ENCODE assay signal across 17 mouse cellular contexts in genomic region chr13:69825396-69826095, GRCm38 (mm10). TPM values are rescaled to one million over a fixed set of nuclear protein-coding genes. Genes with fewer than 3 reads are reported as not detected.
DNase-seq lines count a peak whose midpoint lies in the region; ATAC-seq and TF ChIP-seq lines count a peak whose summit lies in the region.
"Had no signal": no experiment of that assay in that cellular context is flagged by ENCODE, and none has a peak within 500 bp of the region (broad histone marks: within the 10 kb centered on the region; RNA-seq: fewer than 3 reads in every experiment).

No protein-coding gene starts in this region.

- H3K4me3 ChIP-seq in forebrain, embryonic 12.5 days (replicated peaks) = no peak overlapping the region
- no peak overlapping the region for H3K4me3 ChIP-seq in forebrain, embryonic 15.5 days
- no peak overlapping the region for H3K4me3 ChIP-seq in midbrain, embryonic 11.5 days (ENCODE audit: low read depth, low read length)
- H3K4me3 ChIP-seq in midbrain, postnatal 0 days (ENCODE audit: low read depth, low read length) = no peak overlapping the region
- H3K4me3 ChIP-seq in midbrain, embryonic 13.5 days (replicated peaks) = no peak overlapping the region
- H3K4me3 ChIP-seq: embryonic facial prominence, embryonic 15.5 days; hindbrain, embryonic 15.5 days; kidney, embryonic 15.5 days; lung, embryonic 15.5 days; neural tube, embryonic 12.5 days had no signal

- peak; percentile 81 for DNase-seq in midbrain, embryonic 11.5 days (ENCODE audit: low spot score, missing footprints)
- no peak for DNase-seq in midbrain, postnatal 0 days (ENCODE audit: low spot score)
- DNase-seq in neural tube, embryonic 10.5 days (ENCODE audit: extremely low spot score, low spot score) = no peak
- DNase-seq in frontal cortex, postnatal 25 days (ENCODE audit: low spot score in 2 of 2) = no peak
- DNase-seq: cerebellum, adult 9-10 months; gastrocnemius, postnatal 36 days had no signal

- no peak for TF ChIP-seq CTCF in midbrain, postnatal 0 days (IDR thresholded peaks at IDR 0.05)

- H3K36me3 ChIP-seq in forebrain, embryonic 12.5 days (replicated peaks) = no peaks in the 10 kb centered on the region
- no peaks in the 10 kb centered on the region for H3K36me3 ChIP-seq in forebrain, embryonic 15.5 days
- H3K36me3 ChIP-seq in midbrain, embryonic 11.5 days (ENCODE audit: control insufficient read depth, insufficient read depth, low read length) = no peaks in the 10 kb centered on the region
- no peaks in the 10 kb centered on the region for H3K36me3 ChIP-seq in midbrain, postnatal 0 days (ENCODE audit: insufficient read depth, low read length)
- H3K36me3 ChIP-seq in midbrain, embryonic 13.5 days = no peaks in the 10 kb centered on the region
- H3K36me3 ChIP-seq: embryonic facial prominence, embryonic 15.5 days; hindbrain, embryonic 15.5 days; kidney, embryonic 15.5 days; lung, embryonic 15.5 days; neural tube, embryonic 12.5 days had no signal

- H3K27me3 ChIP-seq in forebrain, embryonic 12.5 days = no peaks in the 10 kb centered on the region
- no peaks in the 10 kb centered on the region for H3K27me3 ChIP-seq in forebrain, embryonic 15.5 days
- H3K27me3 ChIP-seq in midbrain, embryonic 11.5 days (ENCODE audit: control insufficient read depth, insufficient read depth, low read length) = no peaks in the 10 kb centered on the region
- H3K27me3 ChIP-seq in midbrain, postnatal 0 days (ENCODE audit: insufficient read depth, low read length) = no peaks in the 10 kb centered on the region
- no peaks in the 10 kb centered on the region for H3K27me3 ChIP-seq in midbrain, embryonic 13.5 days
- H3K27me3 ChIP-seq: embryonic facial prominence, embryonic 15.5 days; hindbrain, embryonic 15.5 days; kidney, embryonic 15.5 days; lung, embryonic 15.5 days; neural tube, embryonic 12.5 days had no signal

- ATAC-seq in forebrain, embryonic 12.5 days (ENCODE audit: low FRiP score) = peak; percentile 44; the same call in 1 of the 2 replicates
- ATAC-seq in forebrain, embryonic 15.5 days (replicated peaks) = no peak
- peak; percentile 85 for ATAC-seq in midbrain, embryonic 11.5 days (ENCODE audit: low FRiP score)
- ATAC-seq in midbrain, postnatal 0 days (ENCODE audit: low FRiP score) = no peak
- ATAC-seq in midbrain, embryonic 13.5 days = peak; percentile 74
- ATAC-seq: intestine, embryonic 16.5 days had no signal

- no peaks in the 10 kb centered on the region for H3K4me1 ChIP-seq in forebrain, embryonic 12.5 days
- H3K4me1 ChIP-seq in forebrain, embryonic 15.5 days = peaks cover 3% of the 10 kb centered on the region; the same call in 1 of the 2 replicates
- H3K4me1 ChIP-seq in midbrain, embryonic 11.5 days (ENCODE audit: control insufficient read depth, insufficient read depth, low read length) = no peaks in the 10 kb centered on the region
- H3K4me1 ChIP-seq in midbrain, postnatal 0 days (ENCODE audit: insufficient read depth, low read length) = no peaks in the 10 kb centered on the region; the same call in 1 of the 2 replicates
- peaks cover 23% of the 10 kb centered on the region; the same call in 1 of the 2 replicates for H3K4me1 ChIP-seq in midbrain, embryonic 13.5 days (replicated peaks)
- H3K4me1 ChIP-seq: embryonic facial prominence, embryonic 15.5 days; kidney, embryonic 15.5 days; lung, embryonic 15.5 days had no signal

- H3K9ac ChIP-seq in forebrain, embryonic 12.5 days = no peak overlapping the region
- no peak overlapping the region for H3K9ac ChIP-seq in forebrain, embryonic 15.5 days (replicated peaks)
- H3K9ac ChIP-seq in midbrain, embryonic 11.5 days (ENCODE audit: low read length) = no peak overlapping the region
- no peak overlapping the region for H3K9ac ChIP-seq in midbrain, postnatal 0 days (replicated peaks; ENCODE audit: low read length, poor library complexity, severe bottlenecking)
- H3K9ac ChIP-seq in midbrain, embryonic 13.5 days (replicated peaks) = no peak overlapping the region
- H3K9ac ChIP-seq: embryonic facial prominence, embryonic 15.5 days; hindbrain, embryonic 15.5 days; kidney, embryonic 15.5 days; liver, embryonic 14.5 days; lung, embryonic 15.5 days; neural tube, embryonic 12.5 days had no signal

- H3K4me2 ChIP-seq in forebrain, embryonic 12.5 days = no peak overlapping the region
- no peak overlapping the region for H3K4me2 ChIP-seq in forebrain, embryonic 15.5 days (replicated peaks)
- no peak overlapping the region for H3K4me2 ChIP-seq in midbrain, embryonic 11.5 days
- no peak overlapping the region for H3K4me2 ChIP-seq in midbrain, postnatal 0 days (ENCODE audit: low read depth, low read length, poor library complexity, severe bottlenecking)
- H3K4me2 ChIP-seq in midbrain, embryonic 13.5 days (replicated peaks) = no peak overlapping the region
- H3K4me2 ChIP-seq: embryonic facial prominence, embryonic 15.5 days; hindbrain, embryonic 15.5 days; kidney, embryonic 15.5 days; lung, embryonic 15.5 days; neural tube, embryonic 12.5 days had no signal

- WGBS in forebrain, embryonic 12.5 days = 39% methylated on average over 8 of the region's 8 CpGs
- 31% methylated on average over 8 of the region's 8 CpGs for WGBS in forebrain, embryonic 15.5 days
- WGBS in midbrain, embryonic 11.5 days = 46% methylated on average over 8 of the region's 8 CpGs
- 41% methylated on average over 8 of the region's 8 CpGs for WGBS in midbrain, postnatal 0 days
- 39% methylated on average over 8 of the region's 8 CpGs for WGBS in midbrain, embryonic 13.5 days

- no peak overlapping the region for H3K27ac ChIP-seq in forebrain, embryonic 12.5 days
- no peak overlapping the region for H3K27ac ChIP-seq in forebrain, embryonic 15.5 days (replicated peaks)
- no peak overlapping the region; the same call in 1 of the 2 replicates for H3K27ac ChIP-seq in midbrain, embryonic 11.5 days (ENCODE audit: low read depth, low read length)
- H3K27ac ChIP-seq in midbrain, postnatal 0 days (ENCODE audit: low read depth, low read length) = no peak overlapping the region
- H3K27ac ChIP-seq in midbrain, embryonic 13.5 days = peak overlapping the region; percentile 44
- H3K27ac ChIP-seq: embryonic facial prominence, embryonic 15.5 days; hindbrain, embryonic 15.5 days; kidney, embryonic 15.5 days; liver, embryonic 14.5 days; lung, embryonic 15.5 days; macrophage; neural tube, embryonic 12.5 days had no signal

- no peaks in the 10 kb centered on the region for H3K9me3 ChIP-seq in forebrain, embryonic 12.5 days
- no peaks in the 10 kb centered on the region for H3K9me3 ChIP-seq in forebrain, embryonic 15.5 days
- H3K9me3 ChIP-seq in midbrain, embryonic 11.5 days (ENCODE audit: control insufficient read depth, low read length) = no peaks in the 10 kb centered on the region
- H3K9me3 ChIP-seq in midbrain, postnatal 0 days (ENCODE audit: low read length) = no peaks in the 10 kb centered on the region
- H3K9me3 ChIP-seq in midbrain, embryonic 13.5 days = no peaks in the 10 kb centered on the region
- H3K9me3 ChIP-seq: embryonic facial prominence, embryonic 15.5 days; hindbrain, embryonic 15.5 days; kidney, embryonic 15.5 days; lung, embryonic 15.5 days; neural tube, embryonic 12.5 days had no signal

RNA-seq across cellular contexts. Expression of gene Med10, which starts 23.4 kb away (rescaled TPM):
- polyA plus RNA-seq in forebrain, embryonic 12.5 days (2016; fragmentation: Nextera tagmentation; extraction: Ambion mirVana) = 160 and 173 TPM in 2 replicates
- polyA plus RNA-seq in forebrain, embryonic 15.5 days (2015; fragmentation: Nextera tagmentation; extraction: Ambion mirVana) = 177 and 181 TPM in 2 replicates
- 217 and 228 TPM in 2 replicates for polyA plus RNA-seq in midbrain, embryonic 11.5 days (2014; fragmentation: Nextera tagmentation; extraction: Ambion mirVana)
- total RNA-seq in midbrain, postnatal 0 days (2014; rRNA removed) = 47.2 and 50.5 TPM in 2 replicates
- 143 and 144 TPM in 2 replicates for polyA plus RNA-seq in midbrain, postnatal 0 days (2015; fragmentation: Nextera tagmentation; extraction: Ambion mirVana)
- 175 and 177 TPM in 2 replicates for polyA plus RNA-seq in midbrain, embryonic 13.5 days (2015; fragmentation: Nextera tagmentation; extraction: Ambion mirVana)

Comparison
In these comparisons a context has a peak if more than half of its experiments do, and no peak if none do; other contexts are left out.
1. ATAC-seq: peak in forebrain, embryonic 12.5 days (single experiment), midbrain, embryonic 11.5 days (single experiment) and midbrain, embryonic 13.5 days (single experiment); none in forebrain, embryonic 15.5 days (single experiment) and midbrain, postnatal 0 days (single experiment).